Mouse (Mus musculus) heart, adult 8-10 months (tissue): ENCODE measurements around the gene Khk. TPM values are rescaled to one million over a fixed set of nuclear protein-coding genes. Genes with fewer than 3 reads are reported as not detected.

Experiments used
- DNase-seq: peaks from one replicate; pipeline ENCODE4 v3.0.0; 2022; ENCODE audit warnings: low spot score
- total RNA-seq, 4 experiments: library from RNA; stranded (reverse); gene quantifications; 2 replicates each; pipeline ENCODE4 v1.2.4; 2022

Khk gene
- total RNA-seq, 4 experiments from 2014 or later: 23.8 to 31.8 (median 26.6) TPM

DNA sequence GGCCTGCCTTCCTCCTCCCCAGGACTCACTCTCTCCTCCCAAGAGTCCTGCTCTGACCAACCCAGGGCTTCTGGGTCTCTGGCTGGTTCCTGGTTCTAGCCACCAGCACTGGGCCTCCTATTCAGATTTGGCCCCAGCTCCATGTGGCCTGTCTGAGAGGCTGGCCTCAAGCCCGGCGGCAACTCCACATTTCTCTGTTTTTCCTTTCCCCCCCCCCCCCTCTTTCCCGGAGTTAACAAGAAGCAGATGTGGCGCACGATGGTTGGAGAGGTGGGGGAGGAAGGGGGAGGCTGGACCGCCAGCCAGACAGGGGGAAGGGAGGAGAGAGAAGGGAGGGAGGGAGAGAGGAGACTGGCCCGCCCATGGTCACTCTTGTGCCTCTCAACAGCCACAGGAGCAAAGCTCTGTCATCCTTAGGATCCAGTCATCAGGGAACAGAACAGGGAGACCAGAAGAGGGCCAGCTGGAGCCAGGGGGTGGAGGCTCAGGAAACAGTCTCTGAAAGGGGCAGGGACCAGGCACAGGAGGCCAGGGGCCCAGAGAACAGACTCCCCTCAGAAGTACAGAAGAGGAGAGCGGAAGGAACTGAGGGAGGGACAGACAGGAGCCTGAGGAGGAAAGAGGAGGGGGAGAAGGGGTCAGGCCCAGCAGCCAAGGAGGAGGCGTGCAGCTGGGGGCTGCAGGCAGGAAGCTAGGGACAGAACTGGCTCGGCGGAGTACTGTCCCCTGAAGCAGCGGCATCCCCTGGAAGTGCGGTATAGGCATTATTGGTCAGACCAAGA lies 8.0 kb upstream of the Khk start, which contains the start of gene Emilin1:
TSS of gene Emilin1 (plus strand) at position 343 of the 782 bp plus-strand sequence.
- DNase-seq: peak; percentile 78

DNA sequence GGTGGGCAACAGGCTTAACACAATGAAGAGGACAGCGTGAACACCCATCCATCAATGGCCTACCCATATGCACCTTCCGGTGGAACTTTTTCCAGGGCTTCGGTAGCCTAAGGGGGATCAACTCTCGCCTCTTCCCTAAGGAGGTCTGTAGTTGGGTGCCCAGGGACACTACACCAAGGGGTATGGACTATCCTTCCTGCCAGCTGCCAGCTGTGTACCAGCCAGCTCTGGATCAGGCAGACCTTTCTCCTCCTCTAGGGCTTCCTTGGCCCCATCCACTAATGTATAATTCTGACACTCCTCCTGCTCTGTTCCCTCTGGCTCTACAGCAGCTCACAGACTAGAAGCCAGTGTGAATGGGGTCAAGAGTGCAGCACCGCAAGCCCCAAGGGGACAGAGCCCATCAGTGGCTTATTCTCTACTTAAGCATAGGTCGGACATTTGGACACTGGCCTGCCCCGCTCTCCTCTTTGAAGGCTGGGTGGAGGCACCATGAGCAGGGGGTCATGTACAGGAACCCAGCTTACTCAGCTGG lies 7.1 kb upstream of the Khk start:
- no peak for DNase-seq

DNA sequence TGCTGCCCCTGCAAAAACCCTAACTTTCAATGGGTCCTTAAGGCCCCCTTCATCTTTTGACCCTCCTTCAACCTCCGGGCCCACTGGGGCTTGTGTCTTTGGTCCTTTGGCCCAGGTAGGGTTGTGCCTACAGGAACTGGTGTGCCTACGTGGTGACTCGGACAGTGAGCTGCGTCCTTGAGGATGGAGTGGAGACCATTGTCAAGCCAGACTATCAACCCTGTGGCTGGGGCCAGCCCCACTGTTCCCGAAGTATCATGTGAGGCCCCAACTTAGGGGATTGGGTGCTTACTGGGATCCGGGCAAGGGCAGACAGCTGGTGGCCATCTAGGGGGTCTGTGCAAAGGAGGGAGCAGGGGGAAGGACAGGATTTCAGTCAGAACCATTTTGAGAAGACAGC lies 6.4 kb upstream of the Khk start:
- no peak for DNase-seq

DNA sequence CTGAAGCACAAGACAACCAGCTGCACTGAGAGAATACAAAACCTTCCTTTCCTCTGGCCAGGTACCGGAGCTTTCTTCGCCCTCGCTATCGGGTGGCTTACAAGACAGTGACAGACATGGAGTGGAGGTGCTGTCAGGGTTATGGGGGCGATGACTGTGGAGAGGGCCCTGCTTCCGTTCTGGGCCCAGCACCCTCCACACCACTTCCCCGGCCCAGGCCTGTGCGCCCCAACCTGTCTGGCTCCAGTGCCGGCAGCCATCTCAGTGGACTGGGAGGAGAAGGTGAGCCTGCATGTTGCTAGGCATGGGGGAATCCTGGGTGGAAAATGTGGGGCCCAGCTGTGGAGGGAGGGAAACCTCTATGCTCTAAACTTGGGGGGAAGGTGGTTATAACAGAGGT lies 5.8 kb upstream of the Khk start:
- no peak for DNase-seq

DNA sequence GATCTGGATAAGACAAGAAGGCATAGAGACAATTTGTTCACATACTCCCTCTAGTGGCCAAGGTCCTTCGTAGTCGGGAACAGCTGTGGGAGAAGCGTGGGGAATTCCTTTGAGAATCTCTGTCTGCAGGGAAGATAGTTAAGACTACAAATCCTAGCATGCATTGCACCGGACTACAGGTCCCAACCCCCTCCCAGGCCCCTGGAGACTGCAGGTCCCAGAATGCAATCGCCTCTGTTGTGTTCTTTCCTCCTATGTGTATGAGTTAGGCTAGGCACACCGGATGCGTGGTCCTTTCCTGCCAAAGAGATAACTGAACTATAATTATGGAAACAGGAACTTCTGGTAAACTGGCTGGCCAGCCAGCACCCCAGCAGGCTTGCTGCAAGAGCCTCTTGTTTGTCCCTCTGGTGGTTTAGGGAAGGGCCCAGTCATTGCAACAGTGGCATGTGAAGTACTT lies 5.2 kb upstream of the Khk start:
- peak; percentile 97 for DNase-seq

DNA sequence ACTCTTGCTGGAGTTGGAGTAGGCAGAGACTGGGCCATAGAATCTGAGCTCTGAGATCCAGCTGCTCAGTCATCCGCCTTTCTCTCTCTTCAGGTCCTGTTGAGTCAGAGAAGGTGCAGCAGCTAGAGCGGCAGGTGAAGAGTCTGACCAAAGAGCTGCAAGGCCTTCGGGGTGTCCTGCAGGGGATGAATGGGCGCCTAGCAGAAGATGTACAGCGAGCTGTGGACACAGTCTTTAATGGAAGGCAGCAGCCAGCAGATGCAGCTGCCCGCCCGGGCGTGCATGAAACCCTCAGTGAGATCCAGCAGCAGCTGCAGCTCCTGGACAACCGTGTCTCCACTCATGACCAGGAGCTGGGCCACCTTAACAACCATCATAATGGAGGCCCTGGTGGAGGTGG lies 4.4 kb upstream of the Khk start:
- DNase-seq: no peak

DNA sequence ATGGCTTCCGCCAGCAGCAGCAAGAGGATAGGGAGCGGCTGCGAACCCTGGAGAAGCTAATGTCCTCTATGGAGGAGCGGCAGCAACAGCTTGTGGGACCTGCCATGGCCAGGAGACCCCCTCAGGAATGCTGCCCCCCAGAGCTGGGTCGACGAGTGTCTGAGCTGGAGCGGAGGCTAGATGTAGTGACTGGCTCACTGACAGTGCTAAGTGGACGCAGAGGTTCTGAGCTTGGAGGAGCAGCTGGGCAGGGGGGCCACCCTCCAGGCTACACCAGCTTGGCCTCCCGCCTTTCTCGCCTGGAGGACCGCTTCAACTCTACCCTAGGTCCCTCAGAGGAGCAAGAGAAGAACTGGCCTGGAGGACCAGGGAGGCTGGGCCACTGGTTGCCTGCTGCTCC lies 3.9 kb upstream of the Khk start:
- DNase-seq: no peak

DNA sequence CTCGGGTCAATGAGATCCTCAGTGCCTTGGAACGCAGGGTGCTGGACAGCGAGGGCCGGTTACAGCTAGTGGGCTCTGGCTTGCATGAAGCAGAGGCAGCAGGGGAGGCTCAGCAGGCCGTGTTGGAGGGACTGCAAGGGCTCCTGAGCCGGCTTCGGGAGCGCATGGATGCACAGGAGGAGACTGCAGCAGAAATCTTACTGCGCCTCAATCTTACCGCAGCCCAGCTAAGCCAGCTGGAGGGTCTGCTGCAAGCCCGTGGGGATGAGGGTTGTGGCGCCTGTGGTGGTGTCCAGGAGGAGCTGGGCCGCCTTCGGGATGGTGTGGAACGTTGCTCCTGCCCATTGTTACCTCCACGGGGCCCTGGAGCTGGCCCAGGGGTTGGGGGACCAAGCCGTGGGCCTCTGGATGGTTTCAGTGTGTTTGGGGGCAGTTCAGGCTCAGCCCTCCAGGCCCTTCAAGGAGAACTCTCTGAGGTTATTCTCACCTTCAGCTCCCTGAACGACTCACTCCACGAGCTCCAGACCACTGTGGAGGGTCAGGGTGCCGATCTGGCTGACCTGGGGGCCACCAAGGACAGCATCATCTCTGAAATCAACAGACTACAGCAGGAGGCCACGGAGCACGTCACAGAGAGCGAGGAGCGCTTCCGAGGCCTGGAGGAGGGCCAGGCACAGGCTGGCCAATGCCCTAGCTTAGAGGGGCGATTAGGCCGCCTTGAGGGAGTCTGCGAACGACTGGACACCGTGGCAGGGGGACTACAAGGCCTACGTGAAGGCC lies 3.1 kb upstream of the Khk start:
- DNase-seq: no peak

DNA sequence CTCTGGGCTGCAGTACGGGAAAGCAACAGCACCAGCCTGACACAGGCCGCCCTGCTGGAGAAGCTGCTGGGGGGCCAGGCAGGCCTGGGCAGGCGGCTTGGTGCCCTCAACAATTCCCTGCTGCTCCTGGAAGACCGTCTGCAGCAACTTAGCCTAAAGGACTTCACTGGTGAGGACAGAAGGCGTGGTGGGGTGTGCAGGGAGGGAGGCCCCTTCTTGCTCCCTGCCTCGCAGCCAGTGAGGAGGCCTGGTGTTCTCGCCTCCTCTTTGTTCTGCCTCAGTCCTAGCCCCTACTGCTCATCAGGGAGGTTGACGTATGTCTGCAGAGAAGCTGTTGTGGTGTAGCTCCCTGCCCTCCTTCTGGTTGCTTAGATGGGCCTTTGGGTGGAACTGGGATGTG lies 2.5 kb upstream of the Khk start:
- no peak for DNase-seq

DNA sequence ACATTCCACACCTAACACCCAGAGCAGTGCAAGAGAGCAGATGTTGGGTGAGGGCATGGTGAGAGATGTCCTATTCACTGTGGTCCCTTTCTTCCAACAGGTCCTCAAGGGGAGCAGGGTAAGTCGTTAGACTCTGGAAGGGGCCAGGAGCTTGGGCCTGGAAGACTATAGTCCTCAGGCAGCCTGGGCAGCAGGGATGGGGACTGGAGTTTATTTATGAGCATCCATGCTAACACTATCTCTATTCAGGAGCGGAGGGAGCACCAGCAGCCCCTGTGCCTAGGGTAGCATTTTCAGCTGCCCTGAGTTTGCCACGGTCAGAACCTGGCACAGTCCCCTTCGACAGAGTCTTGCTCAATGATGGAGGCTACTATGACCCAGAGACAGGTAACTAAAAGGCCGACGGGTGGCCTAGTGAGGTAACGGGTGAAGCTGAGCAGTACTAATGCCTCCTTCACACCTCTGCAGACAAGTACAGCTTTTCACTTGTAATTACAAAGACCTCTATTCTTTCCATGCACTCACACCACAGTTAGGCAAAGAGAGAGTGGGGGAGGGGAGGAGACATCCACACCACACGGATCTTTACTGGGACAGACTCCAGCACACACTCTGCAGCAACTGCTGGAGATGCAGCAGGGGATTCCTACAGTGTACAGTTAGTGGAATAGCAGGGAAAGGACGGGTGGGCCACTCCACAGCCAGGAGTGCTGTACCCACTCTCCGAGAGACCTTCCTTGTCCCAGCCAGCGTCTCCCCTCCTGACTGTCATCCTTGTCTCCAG lies 1.2 kb upstream of the Khk start:
- no peak for DNase-seq

DNA sequence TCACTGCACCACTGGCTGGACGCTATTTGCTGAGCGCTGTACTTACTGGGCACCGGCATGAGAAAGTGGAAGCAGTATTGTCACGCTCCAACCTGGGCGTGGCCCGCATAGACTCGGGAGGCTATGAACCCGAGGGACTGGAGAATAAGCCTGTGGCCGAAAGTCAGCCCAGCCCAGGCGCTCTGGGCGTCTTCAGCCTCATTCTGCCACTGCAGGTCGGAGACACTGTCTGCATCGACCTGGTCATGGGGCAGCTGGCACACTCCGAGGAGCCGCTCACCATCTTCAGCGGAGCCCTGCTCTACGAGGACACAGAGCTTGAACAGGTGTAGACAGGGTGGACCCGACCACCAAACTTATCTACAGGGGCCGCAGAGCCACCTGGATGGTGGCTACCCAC lies 610 bp upstream of the Khk start:
- DNase-seq: no peak

DNA sequence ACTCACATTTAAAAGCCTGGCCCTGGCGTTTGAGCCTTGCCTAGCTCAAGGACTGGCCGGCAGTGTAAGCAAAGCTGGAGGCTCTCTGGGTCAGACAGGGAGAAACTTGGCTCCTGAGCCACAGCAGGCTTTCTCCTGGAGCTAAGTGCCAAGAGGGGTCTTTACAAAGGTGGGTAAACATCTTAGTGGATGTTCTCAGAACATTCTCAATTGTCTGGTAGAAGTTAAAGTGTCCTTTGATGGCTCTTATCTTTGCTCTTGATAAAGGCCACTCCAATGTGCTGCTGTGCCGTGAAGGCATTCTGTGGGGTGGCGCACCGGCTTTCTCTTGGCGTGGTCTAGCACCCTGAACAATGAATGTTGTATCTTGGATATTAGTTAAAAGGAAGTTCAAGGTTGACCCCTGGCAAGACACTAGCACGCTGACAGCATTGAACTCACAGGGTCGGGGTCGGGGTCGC lies 1.4 kb downstream of the Khk start:
- no peak for DNase-seq

DNA sequence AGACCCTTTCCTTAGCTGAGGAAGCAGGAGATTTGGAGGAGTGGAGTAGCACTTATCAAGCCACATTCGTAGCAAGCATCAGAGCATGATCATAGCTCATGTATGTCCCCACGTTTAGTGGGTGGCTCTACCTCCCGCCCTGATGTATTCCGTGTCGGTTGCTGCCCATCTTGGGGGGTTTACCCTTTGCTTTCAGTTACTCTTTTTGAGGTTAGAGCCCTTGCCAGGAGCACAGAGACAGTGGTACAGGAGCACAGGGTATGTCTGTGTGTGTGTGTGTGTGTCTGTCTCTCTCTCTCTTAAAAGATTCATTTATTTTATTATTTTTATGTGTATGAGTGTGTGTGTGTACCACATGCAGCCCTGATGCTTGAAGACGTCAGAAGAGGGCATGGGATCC lies 1.9 kb downstream of the Khk start:
- no peak for DNase-seq

DNA sequence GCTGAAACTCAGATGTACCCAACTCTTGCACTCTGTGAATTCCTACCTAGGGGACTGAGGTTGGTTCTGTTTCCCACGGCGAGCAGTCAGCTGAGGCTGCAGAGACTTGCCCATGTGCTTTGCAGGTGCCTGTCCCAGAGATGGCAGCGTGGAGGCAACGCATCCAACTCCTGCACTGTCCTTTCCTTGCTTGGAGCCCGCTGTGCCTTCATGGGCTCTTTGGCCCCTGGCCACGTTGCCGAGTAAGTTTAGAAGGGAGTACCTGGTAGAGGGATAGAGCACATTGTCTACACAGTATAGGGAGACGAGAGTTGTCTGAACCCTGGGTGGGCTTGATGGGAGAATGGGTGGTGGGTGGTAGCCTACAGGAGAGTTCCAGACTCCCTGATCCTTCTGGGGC lies 3.4 kb downstream of the Khk start:
- no peak for DNase-seq

DNA sequence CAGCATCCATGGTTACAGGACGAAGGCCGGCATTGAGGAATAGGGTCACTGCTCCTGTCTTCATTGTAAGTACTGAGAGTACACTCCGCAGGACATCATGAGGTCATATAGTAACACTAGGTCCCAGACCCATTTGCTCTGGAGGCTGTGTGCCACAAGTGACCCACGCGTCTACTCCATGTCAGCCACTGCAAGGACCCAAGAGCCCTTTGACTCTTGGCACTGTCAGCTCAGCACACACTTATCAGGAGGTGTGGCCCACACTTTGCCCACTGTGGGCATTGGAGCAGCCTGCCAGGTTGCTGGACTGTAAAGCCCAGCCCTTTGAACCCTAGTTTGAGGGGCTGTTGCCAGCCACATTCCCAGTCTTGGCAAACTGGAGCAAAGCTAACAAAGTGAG lies 4.0 kb downstream of the Khk start:
- no peak for DNase-seq

DNA sequence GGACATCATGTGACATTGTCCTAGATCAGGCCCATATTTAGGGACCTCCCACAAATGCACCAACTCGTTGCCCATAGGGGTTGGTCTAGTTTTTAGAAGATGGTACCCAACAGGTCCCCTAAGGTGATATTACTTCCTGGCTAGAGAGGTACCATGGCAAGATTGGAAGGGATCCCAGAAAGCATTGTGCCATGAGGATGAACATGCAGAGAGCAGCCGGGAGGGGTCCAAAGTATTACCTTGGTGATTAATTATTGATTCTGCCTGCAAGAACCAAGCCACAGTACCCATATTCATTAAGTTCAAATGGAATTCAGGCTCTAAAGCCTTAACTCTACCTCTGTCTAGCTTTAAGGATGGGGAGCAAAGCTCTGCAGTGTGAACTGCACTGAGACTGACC lies 4.8 kb downstream of the Khk start:
- no peak for DNase-seq

DNA sequence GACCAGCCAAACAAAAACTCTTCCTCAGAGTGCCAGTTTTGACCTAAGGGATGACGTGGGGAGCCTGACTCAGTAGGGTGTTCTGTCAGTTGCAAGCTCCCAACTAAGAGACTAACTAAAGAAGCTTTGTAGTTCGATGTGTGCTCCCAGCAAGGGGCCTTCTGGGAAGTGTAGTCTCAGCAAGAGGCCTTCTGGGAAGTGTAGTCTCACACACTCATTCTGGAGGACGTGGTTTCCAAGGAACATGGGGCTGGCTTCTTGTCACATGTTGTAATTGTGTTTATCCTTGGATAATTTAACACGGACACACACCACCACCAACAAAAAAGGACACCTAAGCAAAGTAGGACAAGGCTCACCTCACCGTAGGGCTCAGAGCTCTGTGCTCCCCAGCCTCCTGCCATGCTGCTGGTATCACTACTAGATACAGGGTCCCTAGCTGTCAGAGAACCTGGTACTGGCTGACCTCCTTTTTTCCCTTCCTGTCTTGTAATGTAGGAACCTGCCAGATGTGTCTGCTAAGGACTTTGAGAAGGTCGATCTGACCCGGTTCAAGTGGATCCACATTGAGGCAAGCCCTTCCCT lies 6.8 kb downstream of the Khk start:
- DNase-seq: no peak

DNA sequence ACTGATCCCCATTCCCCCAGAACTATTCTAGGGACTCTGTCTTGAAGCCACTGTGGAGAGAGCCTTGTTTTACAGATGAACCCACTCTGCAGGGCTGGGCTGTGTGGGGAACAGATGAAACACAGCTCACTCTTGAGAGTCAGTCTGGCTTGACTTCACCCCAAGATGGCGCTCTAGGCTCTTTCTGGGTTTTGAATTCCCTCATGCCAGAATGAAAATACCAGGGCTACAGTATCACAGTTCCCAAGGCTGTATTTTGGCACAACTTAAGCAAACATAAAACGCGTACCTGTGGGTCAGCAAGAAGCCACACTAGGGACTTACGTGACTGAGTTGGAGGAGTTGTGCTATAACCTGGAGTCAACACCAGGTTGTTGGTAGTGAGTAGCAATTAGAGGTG lies 8.9 kb downstream of the Khk start:
- peak; percentile 82 for DNase-seq

DNA sequence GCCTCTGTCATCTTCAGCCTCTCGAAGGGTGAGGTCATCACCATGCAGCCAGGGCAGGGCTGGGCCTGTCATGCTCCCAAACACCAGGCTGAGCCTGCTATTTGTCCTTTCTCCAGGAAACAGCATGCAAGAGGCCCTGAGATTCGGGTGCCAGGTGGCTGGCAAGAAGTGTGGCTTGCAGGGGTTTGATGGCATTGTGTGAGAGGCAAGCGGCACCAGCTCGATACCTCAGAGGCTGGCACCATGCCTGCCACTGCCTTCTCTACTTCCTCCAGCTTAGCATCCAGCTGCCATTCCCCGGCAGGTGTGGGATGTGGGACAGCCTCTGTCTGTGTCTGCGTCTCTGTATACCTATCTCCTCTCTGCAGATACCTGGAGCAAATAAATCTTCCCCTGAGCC lies 9.6 kb downstream of the Khk start:
- no peak for DNase-seq

DNA sequence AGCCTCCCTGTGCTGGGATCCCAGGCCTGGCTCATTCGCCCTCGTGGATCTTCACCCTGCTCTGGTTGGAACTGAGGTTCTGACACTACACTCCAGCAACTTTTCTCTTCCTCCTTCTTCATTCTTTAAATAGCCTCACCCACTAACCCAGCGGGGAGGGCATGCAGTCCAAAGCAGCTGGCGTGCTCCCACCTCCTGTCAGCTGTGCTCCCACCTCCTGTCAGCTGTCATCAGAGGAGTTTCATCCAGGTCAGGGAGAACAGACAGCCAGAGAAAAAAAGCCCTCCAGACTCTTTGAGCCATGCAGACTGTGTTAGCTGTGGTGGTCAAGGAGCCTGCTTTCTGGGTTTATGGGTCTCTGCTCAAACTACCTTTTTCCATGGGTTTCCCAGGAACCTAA lies 10.1 kb downstream of the Khk start:
- DNase-seq: no peak

DNA sequence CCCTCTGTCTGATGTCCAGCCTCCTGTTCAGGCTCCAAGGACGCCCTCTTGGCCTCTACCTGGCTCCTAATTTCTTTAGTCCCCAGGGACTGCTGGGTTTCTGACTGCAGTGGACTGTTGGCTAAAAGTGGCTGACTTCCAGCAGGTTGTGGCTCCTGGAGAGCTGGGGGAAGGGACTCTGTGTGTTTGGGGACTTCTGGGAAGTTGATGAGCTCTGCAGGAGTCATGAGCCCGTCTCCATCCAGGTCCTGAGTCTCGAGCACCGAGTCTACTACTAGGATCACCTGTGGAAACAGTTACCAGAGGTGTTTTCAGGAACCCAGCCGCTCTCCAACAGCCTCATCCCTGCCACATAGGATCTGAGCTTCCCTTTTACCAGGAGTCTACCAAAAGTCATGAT lies 12.5 kb downstream of the Khk start:
- no peak for DNase-seq
